Mouse (Mus musculus): ENCODE results near the gene Otop2.

The Otop2 gene

GRCm38 (mm10) chr11:115275954-115276353, 31.0 kb upstream of the Otop2 start:
- no peak for DNase-seq (ENCODE audit: low spot score in 2 of 2)

- peak; percentile 97 to 98 for DNase-seq (ENCODE audit: low spot score in 2 of 2)
These were observed 30.0 kb upstream of the Otop2 start, which contains the start of gene Fdxr for GRCm38 (mm10) chr11:115276780-115277603. Gene Fdxr (minus strand): TSS chr11:115277050.

GRCm38 (mm10) chr11:115277604-115277975, 29.4 kb upstream of the Otop2 start:
- no peak for DNase-seq (ENCODE audit: low spot score in 2 of 2)

- DNase-seq (ENCODE audit: low spot score in 2 of 2), result no peak
These were observed 28.8 kb upstream of the Otop2 start for GRCm38 (mm10) chr11:115278176-115278575.

DNA sequence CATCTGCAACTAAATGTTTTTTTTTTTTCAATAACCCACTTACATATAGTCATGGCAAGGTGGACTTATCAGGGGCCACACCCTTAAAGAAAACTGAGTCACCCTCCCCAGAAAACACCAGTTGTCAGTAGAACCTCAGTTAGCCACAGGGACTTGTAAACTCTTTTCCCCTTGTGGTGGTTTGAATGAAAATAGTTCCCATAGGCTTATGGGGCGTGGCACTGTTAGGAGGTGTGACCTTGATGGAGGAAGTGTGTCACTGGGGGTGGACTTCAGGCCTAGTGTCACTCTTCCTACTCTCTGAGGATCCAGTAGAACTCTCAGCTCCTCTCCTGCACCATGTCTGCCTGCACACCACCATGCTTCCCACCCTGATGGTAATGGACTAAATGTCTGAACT, 27.2 kb upstream of the Otop2 start:
- DNase-seq (ENCODE audit: low spot score in 2 of 2), result no peak

GRCm38 (mm10) chr11:115282295-115282694, 24.7 kb upstream of the Otop2 start:
- DNase-seq (ENCODE audit: low spot score in 2 of 2), result no peak

- DNase-seq (ENCODE audit: low spot score in 2 of 2), result no peak
These were observed 24.1 kb upstream of the Otop2 start for GRCm38 (mm10) chr11:115282723-115283485.

DNA sequence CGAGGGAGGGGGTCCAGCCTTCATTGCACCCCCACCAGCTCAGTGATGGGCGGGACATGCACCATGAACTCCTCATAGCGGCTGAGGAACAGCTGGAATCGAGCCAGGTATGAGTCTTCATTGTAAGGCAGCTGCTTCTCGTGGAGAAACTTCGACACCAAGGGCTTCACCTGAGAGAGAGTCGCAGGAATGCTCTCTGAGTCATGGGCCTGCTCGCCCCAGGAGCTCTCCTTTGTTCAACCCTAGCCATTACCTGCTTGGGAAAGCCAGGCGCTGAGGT, 23.5 kb upstream of the Otop2 start:
- no peak for DNase-seq (ENCODE audit: low spot score in 2 of 2)

GRCm38 (mm10) chr11:115283891-115284620, 22.9 kb upstream of the Otop2 start:
- no peak for DNase-seq (ENCODE audit: low spot score in 2 of 2)

- no peak for DNase-seq (ENCODE audit: low spot score in 2 of 2)
These were observed 21.7 kb upstream of the Otop2 start for GRCm38 (mm10) chr11:115285282-115285681.

DNA sequence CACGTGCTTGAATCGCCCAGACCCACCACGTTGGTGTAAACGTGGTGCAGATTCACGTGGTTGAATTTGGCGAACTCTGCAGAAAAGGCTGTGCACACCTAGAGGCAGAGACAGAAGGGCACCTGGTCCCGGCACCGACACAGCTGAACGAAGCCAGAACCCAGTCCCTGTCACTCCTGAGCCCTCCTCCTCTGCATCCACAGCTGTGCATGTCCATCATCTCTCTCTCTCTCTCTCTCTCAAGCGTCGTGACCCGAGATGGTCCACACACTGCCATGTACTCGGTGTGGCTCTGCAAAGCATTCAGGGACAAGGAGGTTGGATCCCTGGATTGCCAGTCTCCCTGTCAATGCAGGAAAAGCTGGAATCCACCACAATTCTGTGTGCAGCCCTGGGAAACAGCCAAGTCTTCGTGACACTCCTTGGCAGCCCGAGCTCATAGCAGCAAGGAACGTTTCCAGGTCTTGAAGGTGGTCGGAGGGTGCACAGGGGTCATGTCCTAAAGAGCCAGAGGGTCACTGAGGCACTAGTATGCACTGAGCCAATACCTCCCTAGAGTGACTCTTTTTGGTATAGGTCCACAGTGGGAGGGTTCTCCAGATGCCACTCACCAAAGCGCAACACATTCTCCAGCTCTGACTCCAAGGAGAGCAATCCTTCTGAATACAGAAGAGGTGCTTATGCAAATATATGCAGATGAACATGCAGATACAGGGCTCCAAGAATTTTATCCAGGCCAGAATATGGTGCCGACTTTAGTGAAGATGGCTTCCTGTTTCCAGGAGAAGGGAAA, 20.6 kb upstream of the Otop2 start:
- DNase-seq (ENCODE audit: low spot score in 2 of 2), result no peak

GRCm38 (mm10) chr11:115287386-115287785, 19.6 kb upstream of the Otop2 start:
- no peak for DNase-seq (ENCODE audit: low spot score in 2 of 2)

GRCm38 (mm10) chr11:115288305-115288704, 18.7 kb upstream of the Otop2 start:
- DNase-seq (ENCODE audit: low spot score in 2 of 2), result no peak

DNA sequence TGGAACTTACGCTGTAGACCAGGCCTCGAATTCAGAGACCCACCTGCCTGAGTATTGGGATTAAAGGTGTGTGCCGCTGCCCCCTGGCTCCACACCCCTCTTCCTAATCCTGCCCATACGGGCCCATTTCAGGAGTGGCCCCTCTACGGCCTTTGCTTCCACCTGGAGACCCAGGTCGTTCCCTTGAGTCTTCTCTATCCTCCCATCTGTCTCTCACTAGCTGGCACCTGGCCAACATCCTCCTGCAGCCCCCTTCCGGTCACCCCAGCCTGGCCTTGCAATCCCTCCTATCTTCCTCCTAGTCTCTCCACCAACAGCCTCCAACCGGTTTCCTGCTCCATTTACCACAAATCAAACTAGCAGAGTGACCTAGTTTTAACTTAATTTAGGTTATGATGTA, 17.1 kb upstream of the Otop2 start:
- no peak for DNase-seq (ENCODE audit: low spot score in 2 of 2)

GRCm38 (mm10) chr11:115290314-115290713, 16.6 kb upstream of the Otop2 start:
- no peak for DNase-seq (ENCODE audit: low spot score in 2 of 2)

DNA sequence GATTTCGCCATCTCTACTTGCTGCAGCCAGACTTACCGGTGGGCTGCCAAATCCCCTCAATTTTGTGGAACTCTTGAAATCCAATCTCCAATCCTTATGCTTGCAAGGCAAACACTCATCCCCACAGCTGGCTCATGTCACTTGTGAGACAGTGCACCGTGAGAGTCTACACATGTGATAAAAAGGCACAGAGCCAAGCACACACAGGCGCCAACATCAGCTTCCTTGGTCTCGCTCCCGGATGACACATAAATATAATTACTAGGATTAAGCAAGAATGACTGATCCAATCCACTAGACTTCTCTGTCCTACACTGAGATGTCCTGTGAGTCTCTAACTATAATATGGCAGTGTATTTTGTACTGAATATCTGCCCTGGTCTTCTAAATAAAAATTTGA, 16.0 kb upstream of the Otop2 start:
- DNase-seq (ENCODE audit: low spot score in 2 of 2), result no peak

DNA sequence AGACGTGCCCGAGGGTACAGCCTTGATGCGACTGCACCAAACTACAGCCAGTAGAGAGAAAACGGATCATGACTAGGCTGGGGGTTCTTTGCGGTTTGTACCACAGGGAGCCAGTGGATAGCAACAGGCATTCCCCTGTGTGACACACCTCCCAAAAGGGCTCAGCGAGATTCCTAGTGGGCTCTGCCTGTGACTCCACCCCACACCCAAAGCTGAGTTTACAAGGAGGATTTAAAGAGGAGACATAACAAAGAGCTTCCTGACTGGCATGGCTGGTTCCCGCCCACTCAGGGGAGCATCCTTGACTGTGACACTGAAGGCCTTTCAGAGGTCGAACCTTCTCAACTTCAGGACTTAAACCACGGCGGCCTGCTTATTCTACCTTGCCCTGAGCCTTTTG, 15.5 kb upstream of the Otop2 start:
- no peak for DNase-seq (ENCODE audit: low spot score in 2 of 2)

- no peak for DNase-seq (ENCODE audit: low spot score in 2 of 2)
These were observed 14.2 kb upstream of the Otop2 start for GRCm38 (mm10) chr11:115292631-115293375.

GRCm38 (mm10) chr11:115295939-115296338, 11.0 kb upstream of the Otop2 start:
- DNase-seq (ENCODE audit: low spot score in 2 of 2), result no peak

GRCm38 (mm10) chr11:115296471-115297210, 10.3 kb upstream of the Otop2 start:
- DNase-seq (ENCODE audit: low spot score in 2 of 2), result no peak

Measured in frontal cortex, postnatal 14 days (tissue).